Mouse (Mus musculus) brown adipose tissue, adult 24 weeks (tissue): ENCODE measurements around the gene Pbx1. TPM values are rescaled to one million over a fixed set of nuclear protein-coding genes. Genes with fewer than 3 reads are reported as not detected.

Experiments
- H3K27ac ChIP-seq: fragments of 200-500 bp; replicated peaks from 2 replicates; pipeline ENCODE4 v1.5.1; 2012; ENCODE audit warnings: low read depth, mild to moderate bottlenecking, low read length
- H3K4me1 ChIP-seq: fragments of 200-500 bp; 2 replicates; pipeline ENCODE4 v1.6.1; 2012; ENCODE audit warnings: low read length, mixed read lengths; ENCODE audit not compliant: control insufficient read depth, insufficient read depth, insufficient read length
- H3K4me3 ChIP-seq: fragments of 200-500 bp; 2 replicates; pipeline ENCODE4 v1.5.1; 2012; ENCODE audit warnings: low read depth, mild to moderate bottlenecking, low read length, moderate library complexity; ENCODE audit not compliant: insufficient read depth
- polyA plus RNA-seq: library from polyadenylated mRNA; stranded (reverse); fragments of >200 nt; gene quantifications from 2 replicates; pipeline ENCODE4 v1.2.4, GENCODE M21; 2012; ENCODE audit not compliant: missing spikeins, insufficient read depth, insufficient read length

Gene Pbx1
- polyA plus RNA-seq, 1 experiment, result 15.1 TPM

- H3K27ac ChIP-seq, result no peak overlapping the region
- no peak overlapping the region for H3K4me3 ChIP-seq
- no peaks in the 10 kb centered on the region; the same call in 1 of the 2 replicates for H3K4me1 ChIP-seq
Observed at GRCm38 (mm10) chr1:168169791-168170190, 262.3 kb downstream of the Pbx1 start.

GRCm38 (mm10) chr1:168169052-168169779, 262.9 kb downstream of the Pbx1 start:
- no peaks in the 10 kb centered on the region; the same call in 1 of the 2 replicates for H3K4me1 ChIP-seq
- H3K27ac ChIP-seq, result no peak overlapping the region
- H3K4me3 ChIP-seq, result no peak overlapping the region

GRCm38 (mm10) chr1:168167781-168168180, 264.3 kb downstream of the Pbx1 start:
- H3K27ac ChIP-seq, result no peak overlapping the region
- H3K4me1 ChIP-seq, result no peaks in the 10 kb centered on the region; the same call in 1 of the 2 replicates
- no peak overlapping the region for H3K4me3 ChIP-seq

- no peaks in the 10 kb centered on the region; the same call in 1 of the 2 replicates for H3K4me1 ChIP-seq
- no peak overlapping the region for H3K4me3 ChIP-seq
- no peak overlapping the region for H3K27ac ChIP-seq
Observed at GRCm38 (mm10) chr1:168166841-168167240, 265.2 kb downstream of the Pbx1 start.

DNA sequence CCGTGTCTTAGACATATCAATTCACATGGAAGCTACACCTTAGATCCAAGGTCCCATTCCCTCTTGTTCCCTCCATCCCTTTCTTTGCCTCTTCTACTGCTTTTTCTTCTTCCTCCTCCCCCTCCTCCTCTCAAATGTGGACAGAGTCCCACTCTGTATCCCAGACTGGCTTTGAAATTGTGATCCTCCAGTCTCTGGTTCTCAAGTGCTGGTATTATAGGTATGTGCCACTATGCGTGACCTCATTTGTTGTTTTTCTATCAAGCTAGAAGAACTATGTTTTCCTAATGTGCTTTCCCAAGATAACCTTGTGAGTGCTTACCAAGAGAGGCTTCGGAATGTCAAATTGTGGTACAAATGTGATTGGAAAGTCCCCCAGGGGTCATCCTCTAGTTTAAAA, 267.1 kb downstream of the Pbx1 start:
- H3K4me1 ChIP-seq, result no peaks in the 10 kb centered on the region; the same call in 1 of the 2 replicates
- H3K4me3 ChIP-seq, result no peak overlapping the region
- H3K27ac ChIP-seq, result no peak overlapping the region

DNA sequence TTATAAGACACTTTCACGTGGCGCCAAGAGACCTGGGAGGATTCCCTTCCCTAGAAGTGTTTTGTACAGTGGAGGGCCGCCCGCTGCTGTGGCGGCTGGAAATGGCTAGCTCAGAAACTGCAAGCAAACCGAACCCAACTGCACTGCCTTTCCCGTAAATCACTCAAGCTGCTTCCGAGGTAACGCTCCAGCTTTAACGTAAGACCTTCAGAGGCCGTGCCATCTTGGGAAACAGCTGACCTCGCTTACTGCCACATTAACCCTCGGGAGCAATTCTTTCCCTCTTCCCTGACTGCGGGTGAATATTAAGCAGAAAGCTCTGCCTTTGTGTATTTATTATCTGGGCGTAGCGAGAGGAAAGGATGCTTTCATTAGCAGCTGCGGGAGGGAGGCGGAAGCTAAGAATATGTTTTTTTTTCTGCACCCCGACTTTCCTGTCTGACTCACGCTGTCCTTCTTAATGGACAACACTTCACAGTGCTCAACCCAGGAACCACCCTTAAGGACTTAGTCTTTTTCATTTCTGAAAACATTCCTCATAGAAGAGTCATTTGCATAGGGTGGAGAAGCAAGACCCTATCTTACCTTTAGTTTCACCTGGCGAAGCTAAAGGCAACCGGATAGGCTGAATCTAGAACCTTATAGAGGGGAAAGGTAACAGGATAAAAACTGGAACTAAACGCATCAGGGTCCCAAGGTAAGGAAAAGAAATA, 268.4 kb downstream of the Pbx1 start:
- Histone ChIP-seq H3K4me1 (no peaks in the 10 kb centered on the region; the same call in 1 of the 2 replicates), H3K27ac (no peak overlapping the region), H3K4me3 (no peak overlapping the region)

DNA sequence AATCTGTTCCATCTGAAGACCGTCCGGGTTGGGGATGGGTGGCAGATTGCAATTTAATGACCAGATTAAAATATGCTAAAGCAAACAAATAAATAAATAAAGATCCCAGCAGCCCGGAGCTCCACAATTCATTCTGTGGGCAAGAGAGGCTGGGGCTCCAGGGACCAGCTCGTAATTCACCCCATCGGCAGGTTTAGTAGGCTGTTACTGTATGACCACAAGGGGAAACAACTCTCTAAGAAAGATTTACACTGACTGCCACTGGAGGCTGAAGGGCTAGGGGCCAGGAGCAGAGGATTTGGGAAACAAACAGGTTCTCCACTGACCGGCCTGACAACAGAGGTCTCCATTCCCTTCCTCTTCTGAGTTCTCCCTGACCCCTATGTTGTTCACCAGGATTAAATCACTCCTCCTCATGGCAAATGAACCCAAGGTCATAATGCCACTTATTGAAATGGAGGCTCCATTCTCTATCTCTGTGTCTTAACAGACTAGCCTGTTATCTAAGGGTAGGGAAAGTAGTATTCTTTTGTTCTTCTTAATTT, 292.9 kb downstream of the Pbx1 start:
- H3K4me1 ChIP-seq, result no peaks in the 10 kb centered on the region
- H3K27ac ChIP-seq, result no peak overlapping the region
- no peak overlapping the region for H3K4me3 ChIP-seq

GRCm38 (mm10) chr1:168138669-168139068, 293.4 kb downstream of the Pbx1 start:
- Histone ChIP-seq H3K4me1 (no peaks in the 10 kb centered on the region), H3K4me3 (no peak overlapping the region), H3K27ac (no peak overlapping the region)

DNA sequence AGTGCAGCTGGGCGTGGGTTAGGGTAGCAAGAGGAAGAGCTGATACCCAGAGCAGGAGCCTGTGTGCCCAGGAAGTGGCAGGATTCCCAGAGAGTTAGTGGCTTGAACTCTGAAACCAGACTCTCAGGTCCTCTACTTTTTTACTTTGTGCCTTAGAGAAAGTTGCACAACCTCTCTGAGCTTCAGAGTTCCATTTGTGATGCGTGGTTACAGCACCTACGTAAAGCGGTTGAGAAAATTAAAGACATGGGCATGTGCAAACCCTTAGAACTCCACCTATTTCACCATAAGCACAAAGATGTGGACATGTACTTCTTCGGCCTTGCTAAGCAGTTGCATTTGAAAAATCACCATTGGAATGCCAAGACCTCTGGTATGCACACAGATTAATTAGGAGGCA, 294.2 kb downstream of the Pbx1 start:
- Histone ChIP-seq H3K27ac (no peak overlapping the region), H3K4me3 (no peak overlapping the region), H3K4me1 (no peaks in the 10 kb centered on the region)

GRCm38 (mm10) chr1:168135545-168135944, 296.5 kb downstream of the Pbx1 start:
- Histone ChIP-seq H3K4me3 (no peak overlapping the region), H3K4me1 (no peaks in the 10 kb centered on the region), H3K27ac (no peak overlapping the region)

DNA sequence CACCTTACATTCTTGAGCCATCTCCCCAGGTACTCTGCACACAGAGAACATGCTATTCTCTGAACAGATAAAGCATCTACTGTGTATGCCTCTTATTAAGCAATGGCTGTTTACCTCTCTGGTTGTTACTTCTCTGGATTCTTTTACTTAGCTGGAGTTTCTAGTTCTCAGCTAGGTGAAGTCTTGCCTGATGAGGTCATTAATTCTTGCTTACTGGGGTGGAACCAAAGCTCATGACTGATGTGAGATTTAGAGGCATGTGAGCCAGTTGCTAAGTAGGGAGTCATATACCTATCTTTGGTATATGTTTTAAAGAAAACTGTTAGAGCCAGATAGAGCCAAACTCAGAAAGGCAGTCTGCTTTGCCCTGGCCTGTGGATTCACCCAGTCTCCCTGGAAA, 298.4 kb downstream of the Pbx1 start:
- Histone ChIP-seq H3K4me3 (no peak overlapping the region), H3K27ac (no peak overlapping the region), H3K4me1 (no peaks in the 10 kb centered on the region)

GRCm38 (mm10) chr1:168128004-168128403, 304.1 kb downstream of the Pbx1 start:
- Histone ChIP-seq H3K4me3 (no peak overlapping the region), H3K4me1 (no peaks in the 10 kb centered on the region), H3K27ac (no peak overlapping the region)

- Histone ChIP-seq H3K4me1 (no peaks in the 10 kb centered on the region), H3K4me3 (no peak overlapping the region), H3K27ac (no peak overlapping the region)
Observed at GRCm38 (mm10) chr1:168124643-168125490, 307.2 kb downstream of the Pbx1 start.

DNA sequence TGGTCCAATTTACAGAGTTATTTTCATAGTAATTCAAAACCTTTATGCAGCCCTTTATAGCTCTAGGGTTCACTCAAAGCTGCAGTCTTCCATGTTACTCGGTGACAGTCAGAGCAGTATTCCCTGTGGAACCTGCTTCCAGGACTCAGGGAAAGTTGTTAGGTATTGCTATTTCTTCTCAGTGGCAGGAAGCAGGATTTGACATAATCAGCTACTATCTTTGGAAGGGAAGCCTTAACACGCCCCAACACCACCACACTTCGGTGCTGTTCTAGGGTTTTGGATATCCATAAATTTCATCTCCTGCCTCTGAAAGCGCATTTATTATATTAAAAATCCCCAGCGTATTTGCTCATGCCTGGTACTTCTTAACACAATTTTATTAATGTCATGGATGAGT, 314.0 kb downstream of the Pbx1 start:
- H3K27ac ChIP-seq, result no peak overlapping the region
- H3K4me3 ChIP-seq, result no peak overlapping the region
- H3K4me1 ChIP-seq, result no peaks in the 10 kb centered on the region

DNA sequence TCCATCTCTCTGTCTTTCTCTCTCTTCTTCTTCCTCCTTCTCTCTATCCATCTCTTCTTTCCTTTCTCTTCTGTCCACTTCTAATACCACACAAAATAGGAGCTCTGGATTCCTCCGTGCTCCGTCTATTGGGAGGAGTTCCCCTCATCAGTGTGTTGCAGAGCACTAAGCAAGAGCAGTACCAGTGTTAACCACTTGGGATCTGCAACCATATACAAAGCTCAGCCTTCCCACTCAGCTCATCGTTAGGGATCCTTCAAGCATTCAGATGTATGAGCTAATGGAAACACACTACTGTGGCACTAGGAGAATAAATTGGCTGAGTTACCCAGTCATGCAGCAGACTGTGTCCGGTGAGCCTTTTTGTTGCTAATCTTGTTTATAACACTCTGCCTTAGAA, 314.7 kb downstream of the Pbx1 start:
- Histone ChIP-seq H3K4me3 (no peak overlapping the region), H3K4me1 (no peaks in the 10 kb centered on the region)

More for the DNA sequence above, 314.7 kb downstream of the Pbx1 start:
- no peak overlapping the region for H3K27ac ChIP-seq
